ENCODE assay signal across 26 mouse cellular contexts in genomic region chr1:19857250-19857649, GRCm38 (mm10).
DNase-seq lines count a peak whose midpoint lies in the region; ATAC-seq lines count a peak whose summit lies in the region.
"Had no signal": no experiment of that assay in that cellular context is flagged by ENCODE, and none has a peak within 500 bp of the region (broad histone marks: within the 10 kb centered on the region; RNA-seq: fewer than 3 reads in every experiment).

No protein-coding gene starts in this region.

- H3K4me1 ChIP-seq in embryonic facial prominence, embryonic 14.5 days (ENCODE audit: control insufficient read depth, insufficient read depth, low read length), result no peaks in the 10 kb centered on the region
- no peaks in the 10 kb centered on the region for H3K4me1 ChIP-seq in embryonic facial prominence, embryonic 10.5 days
- no peaks in the 10 kb centered on the region; the same call in 1 of the 2 replicates for H3K4me1 ChIP-seq in forebrain, embryonic 15.5 days
- no peaks in the 10 kb centered on the region for H3K4me1 ChIP-seq in forebrain, embryonic 10.5 days
- no peaks in the 10 kb centered on the region for H3K4me1 ChIP-seq in forebrain, embryonic 16.5 days (replicated peaks; ENCODE audit: control insufficient read depth, insufficient read depth, low read length)
- H3K4me1 ChIP-seq: embryonic facial prominence, embryonic 13.5 days; hindbrain, embryonic 13.5 days had no signal

- DNase-seq in embryonic facial prominence, embryonic 14.5 days (ENCODE audit: low spot score), result peak; percentile 45
- no peak for DNase-seq in embryonic facial prominence, embryonic 10.5 days (ENCODE audit: low spot score)
- DNase-seq in forebrain, embryonic 10.5 days (ENCODE audit: extremely low spot score, low spot score), result no peak
- DNase-seq: adrenal gland, postnatal 10 days; adrenal gland, postnatal 36 days; B cell, adult 2 months; cerebellum, adult 11 months; cerebellum, adult 2 months; cerebellum, adult 9-11 months; cerebellum, postnatal 25 days; gastrocnemius, postnatal 10 days; heart, adult 11 months; kidney, adult 18-20 months; kidney, adult 9 months had no signal

- H3K9me3 ChIP-seq in embryonic facial prominence, embryonic 14.5 days (ENCODE audit: control insufficient read depth, low read length), result no peaks in the 10 kb centered on the region
- no peaks in the 10 kb centered on the region for H3K9me3 ChIP-seq in embryonic facial prominence, embryonic 10.5 days
- H3K9me3 ChIP-seq in forebrain, embryonic 15.5 days, result no peaks in the 10 kb centered on the region
- H3K9me3 ChIP-seq in forebrain, embryonic 10.5 days, result no peaks in the 10 kb centered on the region
- no peaks in the 10 kb centered on the region for H3K9me3 ChIP-seq in forebrain, embryonic 16.5 days (ENCODE audit: control insufficient read depth, low read length)
- H3K9me3 ChIP-seq: embryonic facial prominence, embryonic 13.5 days; G1E; hindbrain, embryonic 13.5 days had no signal

- no peak for ATAC-seq in embryonic facial prominence, embryonic 14.5 days (ENCODE audit: low read depth)
- ATAC-seq in forebrain, embryonic 15.5 days (replicated peaks), result peak; percentile 57; the same call in 1 of the 2 replicates
- peak; percentile 68 for ATAC-seq in forebrain, embryonic 16.5 days
- no peak for ATAC-seq in erythroblast, adult 5-6 weeks (replicated peaks; ENCODE audit: low FRiP score, poor library complexity, severe bottlenecking)
- ATAC-seq: hindbrain, embryonic 16.5 days; inflammation-experienced regulatory T-cells, adult 6 months; intestine, embryonic 16.5 days; Patski had no signal

- no peak overlapping the region for H3K4me3 ChIP-seq in embryonic facial prominence, embryonic 14.5 days (ENCODE audit: low read depth, low read length)
- H3K4me3 ChIP-seq in embryonic facial prominence, embryonic 10.5 days, result no peak overlapping the region
- no peak overlapping the region for H3K4me3 ChIP-seq in forebrain, embryonic 15.5 days
- H3K4me3 ChIP-seq in forebrain, embryonic 10.5 days, result no peak overlapping the region
- no peak overlapping the region for H3K4me3 ChIP-seq in forebrain, embryonic 16.5 days (replicated peaks; ENCODE audit: low read length)
- H3K4me3 ChIP-seq: embryonic facial prominence, embryonic 13.5 days; hindbrain, embryonic 13.5 days had no signal

- no peak overlapping the region for H3K4me2 ChIP-seq in embryonic facial prominence, embryonic 14.5 days (ENCODE audit: low read depth, low read length)
- H3K4me2 ChIP-seq in forebrain, embryonic 15.5 days (replicated peaks), result no peak overlapping the region
- no peak overlapping the region for H3K4me2 ChIP-seq in forebrain, embryonic 16.5 days (ENCODE audit: low read length)
- H3K4me2 ChIP-seq: embryonic facial prominence, embryonic 13.5 days; heart, embryonic 11.5 days; hindbrain, embryonic 13.5 days had no signal

- H3K27ac ChIP-seq in embryonic facial prominence, embryonic 14.5 days (replicated peaks; ENCODE audit: low read depth, low read length), result no peak overlapping the region
- H3K27ac ChIP-seq in embryonic facial prominence, embryonic 10.5 days (replicated peaks), result no peak overlapping the region
- no peak overlapping the region for H3K27ac ChIP-seq in forebrain, embryonic 15.5 days (replicated peaks)
- no peak overlapping the region for H3K27ac ChIP-seq in forebrain, embryonic 10.5 days
- H3K27ac ChIP-seq in forebrain, embryonic 16.5 days (ENCODE audit: low read length), result no peak overlapping the region
- H3K27ac ChIP-seq: embryonic facial prominence, embryonic 13.5 days; hindbrain, embryonic 13.5 days had no signal

- H3K36me3 ChIP-seq in embryonic facial prominence, embryonic 14.5 days (ENCODE audit: control insufficient read depth, insufficient read depth, low read length), result no peaks in the 10 kb centered on the region
- H3K36me3 ChIP-seq in embryonic facial prominence, embryonic 10.5 days (replicated peaks), result no peaks in the 10 kb centered on the region
- H3K36me3 ChIP-seq in forebrain, embryonic 15.5 days, result no peaks in the 10 kb centered on the region
- no peaks in the 10 kb centered on the region for H3K36me3 ChIP-seq in forebrain, embryonic 10.5 days (replicated peaks)
- H3K36me3 ChIP-seq in forebrain, embryonic 16.5 days (ENCODE audit: control insufficient read depth, insufficient read depth), result no peaks in the 10 kb centered on the region
- H3K36me3 ChIP-seq: embryonic facial prominence, embryonic 13.5 days; G1E; hindbrain, embryonic 13.5 days had no signal

- H3K9ac ChIP-seq in embryonic facial prominence, embryonic 14.5 days (ENCODE audit: low read depth, low read length), result no peak overlapping the region
- no peak overlapping the region for H3K9ac ChIP-seq in forebrain, embryonic 15.5 days (replicated peaks)
- no peak overlapping the region for H3K9ac ChIP-seq in forebrain, embryonic 16.5 days (replicated peaks; ENCODE audit: low read depth, low read length)
- H3K9ac ChIP-seq: embryonic facial prominence, embryonic 13.5 days; hindbrain, embryonic 13.5 days had no signal

- H3K27me3 ChIP-seq in embryonic facial prominence, embryonic 14.5 days (replicated peaks; ENCODE audit: control insufficient read depth, insufficient read depth, low read length), result no peaks in the 10 kb centered on the region
- no peaks in the 10 kb centered on the region for H3K27me3 ChIP-seq in embryonic facial prominence, embryonic 10.5 days (replicated peaks; ENCODE audit: low read depth, poor library complexity, severe bottlenecking)
- H3K27me3 ChIP-seq in forebrain, embryonic 15.5 days, result no peaks in the 10 kb centered on the region
- no peaks in the 10 kb centered on the region for H3K27me3 ChIP-seq in forebrain, embryonic 10.5 days (ENCODE audit: poor library complexity, severe bottlenecking)
- H3K27me3 ChIP-seq in forebrain, embryonic 16.5 days (replicated peaks; ENCODE audit: control insufficient read depth, insufficient read depth, low read length), result no peaks in the 10 kb centered on the region
- H3K27me3 ChIP-seq: CH12.LX; embryonic facial prominence, embryonic 13.5 days; hindbrain, embryonic 13.5 days had no signal

Comparison
In these comparisons a context has a peak if more than half of its experiments do, and no peak if none do; other contexts are left out.
1. ATAC-seq: peak in forebrain, embryonic 15.5 days (single experiment) and forebrain, embryonic 16.5 days (single experiment); none in embryonic facial prominence, embryonic 14.5 days (single experiment) and erythroblast, adult 5-6 weeks (single experiment).